Mouse (Mus musculus) myocyte (in vitro differentiated cells): ENCODE data around the gene Col6a5. TPM values are rescaled to one million over a fixed set of nuclear protein-coding genes. Genes with fewer than 3 reads are reported as not detected.

Experiments
- H3K27me3 ChIP-seq: one replicate; pipeline ENCODE4 v1.6.1; 2011; ENCODE audit not compliant: control insufficient read depth, insufficient read depth, insufficient read length
- H3K36me3 ChIP-seq: one replicate; pipeline ENCODE4 v1.6.1; 2011; ENCODE audit not compliant: control insufficient read depth, insufficient read depth
- H3K4me2 ChIP-seq: one replicate; pipeline ENCODE4 v1.6.1; 2011; ENCODE audit warnings: low read depth, control low read depth
- H3K4me3 ChIP-seq: one replicate; pipeline ENCODE4 v1.5.1; 2011; ENCODE audit warnings: mild to moderate bottlenecking, control low read depth, moderate library complexity
- H3K79me2 ChIP-seq: one replicate; pipeline ENCODE4 v1.6.1; 2011; ENCODE audit not compliant: control insufficient read depth, insufficient read depth
- H3ac ChIP-seq: one replicate; pipeline ENCODE4 v1.6.1; 2011; ENCODE audit not compliant: control insufficient read depth, insufficient read length
- CEBPB ChIP-seq: IDR thresholded peaks from 2 replicates; pipeline ENCODE4 v1.6.1; 2011; ENCODE audit warnings: mild to moderate bottlenecking, moderate library complexity; ENCODE audit not compliant: poor library complexity, insufficient read depth, severe bottlenecking
- E2F4 ChIP-seq: IDR thresholded peaks from one replicate; pipeline ENCODE4 v1.6.1; 2011; ENCODE audit warnings: mild to moderate bottlenecking, control low read depth, moderate library complexity; ENCODE audit not compliant: insufficient read depth
- MAX ChIP-seq: IDR thresholded peaks from one replicate; pipeline ENCODE4 v1.6.1; 2011; ENCODE audit warnings: low read depth, mild to moderate bottlenecking, control low read depth
- MYOD1 ChIP-seq, 3 experiments: IDR thresholded peaks; one replicate each; pipeline ENCODE4 v1.6.1; 2011; ENCODE audit warnings: control low read depth in 2 of 3, low read depth in 2 of 3, mild to moderate bottlenecking in 2 of 3, moderate library complexity in 1 of 3; ENCODE audit not compliant: insufficient read length in 2 of 3, control insufficient read depth in 1 of 3
- MYOG ChIP-seq, 3 experiments: IDR thresholded peaks; one replicate each; pipeline ENCODE4 v1.6.1; 2011; ENCODE audit warnings: control low read depth in 2 of 3, low read depth in 2 of 3, mild to moderate bottlenecking in 2 of 3; ENCODE audit not compliant: insufficient read length in 2 of 3, control insufficient read depth in 1 of 3, insufficient read depth in 1 of 3
- POLR2A ChIP-seq: IDR thresholded peaks from one replicate; pipeline ENCODE4 v1.6.1; 2011; ENCODE audit warnings: low read depth, mild to moderate bottlenecking, control low read depth, moderate library complexity; ENCODE audit not compliant: insufficient read length
- POLR2AphosphoS2 ChIP-seq: IDR thresholded peaks from one replicate; pipeline ENCODE4 v1.6.1; 2011; ENCODE audit warnings: low read depth, control low read depth; ENCODE audit not compliant: insufficient read length
- REST ChIP-seq: IDR thresholded peaks from one replicate; pipeline ENCODE4 v1.6.1; 2011; ENCODE audit warnings: mild to moderate bottlenecking, control low read depth, moderate library complexity; ENCODE audit not compliant: insufficient read depth, insufficient read length
- SRF ChIP-seq: IDR thresholded peaks from one replicate; pipeline ENCODE4 v1.6.1; 2011; ENCODE audit warnings: low read depth; ENCODE audit not compliant: control insufficient read depth, insufficient read length
- TCF12 ChIP-seq: IDR thresholded peaks from one replicate; pipeline ENCODE4 v1.6.1; 2011; ENCODE audit warnings: mild to moderate bottlenecking, control low read depth; ENCODE audit not compliant: poor library complexity, insufficient read depth, severe bottlenecking
- TCF3 ChIP-seq: IDR thresholded peaks from one replicate; pipeline ENCODE4 v1.6.1; 2011; ENCODE audit warnings: low read depth, control low read depth; ENCODE audit not compliant: insufficient read length
- USF1 ChIP-seq: IDR thresholded peaks from one replicate; pipeline ENCODE4 v1.6.1; 2011; ENCODE audit warnings: low read depth, mild to moderate bottlenecking, control low read depth, moderate library complexity
- polyA plus RNA-seq: library from polyadenylated mRNA; unstranded; fragments of >200 nt; fragmentation: generic; extraction: Trizol; gene quantifications from one replicate; pipeline ENCODE4 v1.2.1, GENCODE M21; 2012; ENCODE audit warnings: missing spikeins

Col6a5 gene
- polyA plus RNA-seq, 1 experiment, result not detected

DNA sequence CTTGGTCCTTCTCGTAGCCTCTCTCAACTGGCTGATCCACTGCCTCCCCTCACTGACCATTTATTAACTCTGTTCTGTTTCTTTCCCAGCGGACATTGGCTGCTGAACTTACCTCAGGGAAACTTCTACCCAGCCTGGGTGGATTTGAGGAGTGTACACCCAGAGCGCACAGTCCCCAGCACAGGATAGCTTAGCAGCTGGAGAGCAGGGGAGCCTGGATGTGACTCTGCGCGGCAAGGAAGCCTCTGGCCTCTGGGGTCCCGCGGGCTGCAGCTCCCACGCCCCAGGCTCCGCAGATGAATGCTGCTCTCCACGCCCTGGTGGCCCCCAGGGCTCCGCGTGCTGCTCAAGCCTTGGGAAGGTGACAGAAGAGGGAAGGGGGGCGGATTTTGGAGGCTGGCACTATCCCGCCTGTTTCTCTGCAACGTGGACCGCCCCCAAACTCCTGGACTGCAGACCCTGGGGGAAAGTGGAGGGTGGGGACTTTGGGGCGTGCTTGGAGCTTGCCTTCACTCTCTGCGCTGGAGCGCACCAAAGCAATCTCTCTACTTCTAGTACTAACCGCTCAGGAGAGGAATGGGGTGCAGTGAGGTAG is 132.6 kb downstream of the Col6a5 start, which contains the start of gene Col6a6:
Col6a6 (minus strand) TSS at position 370 of the 595 bp plus-strand sequence.
- no peaks in the 10 kb centered on the region for H3K27me3 ChIP-seq
- H3K36me3 ChIP-seq, result no peaks in the 10 kb centered on the region
- no peak within 1 kb of the TSS for H3K4me3 ChIP-seq
- TF ChIP-seq MAX (no peak), POLR2A (no peak), TCF12 (no peak), MYOD1 (IDR thresholded peaks at IDR 0.05; ENCODE audit: control insufficient read depth in 1 of 3, insufficient read length in 2 of 3, low read depth in 2 of 3) (no peak), TCF3 (no peak), REST (no peak), USF1 (no peak), MYOG (IDR thresholded peaks at IDR 0.05; ENCODE audit: control insufficient read depth in 1 of 3, insufficient read depth in 1 of 3, insufficient read length in 2 of 3, low read depth in 2 of 3) (no peak), POLR2AphosphoS2 (no peak), E2F4 (no peak), CEBPB (no peak), SRF (no peak)
- H3ac ChIP-seq, result no peak within 1 kb of the TSS
- H3K4me2 ChIP-seq, result no peak within 1 kb of the TSS
- H3K79me2 ChIP-seq, result no peaks in the 10 kb centered on the region

DNA sequence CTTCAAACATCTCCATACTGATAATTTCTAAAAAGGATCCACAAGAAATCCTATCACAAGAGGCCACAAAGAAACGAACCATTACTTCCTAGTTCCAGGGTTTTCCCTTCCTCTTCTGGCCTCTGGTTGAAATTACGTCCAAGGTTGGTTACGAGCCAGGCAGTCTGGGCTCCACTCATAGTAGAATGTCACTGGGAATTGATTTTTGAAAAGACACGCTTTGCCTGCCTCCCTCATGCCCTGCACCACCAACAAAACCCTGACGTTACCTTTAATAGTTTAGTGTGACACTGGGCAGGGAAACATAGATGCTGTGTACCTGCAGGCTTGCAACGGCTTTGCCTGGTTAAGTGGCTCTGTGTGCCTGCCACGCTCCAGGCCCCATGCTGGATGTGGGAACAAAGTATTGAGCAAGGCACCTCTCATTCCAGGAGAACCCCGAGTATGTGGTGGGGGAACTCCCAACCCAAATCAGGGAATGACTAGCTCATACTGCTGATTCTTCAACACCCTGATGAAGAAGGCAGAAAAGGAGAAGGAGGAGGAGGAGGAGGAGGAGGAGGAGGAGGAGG is 133.3 kb downstream of the Col6a5 start:
- H3K79me2 ChIP-seq, result no peaks in the 10 kb centered on the region
- TF ChIP-seq POLR2AphosphoS2, result no peak
- TF ChIP-seq POLR2A, result no peak
- no peak for TF ChIP-seq USF1
- TF ChIP-seq TCF12, result no peak
- TF ChIP-seq MYOD1 (IDR thresholded peaks at IDR 0.05; ENCODE audit: control insufficient read depth in 1 of 3, insufficient read length in 2 of 3, low read depth in 2 of 3), result no peak
- no peak for TF ChIP-seq CEBPB
- no peak for TF ChIP-seq E2F4
- no peak for TF ChIP-seq MAX
- TF ChIP-seq SRF, result no peak
- TF ChIP-seq REST, result no peak
- no peak for TF ChIP-seq MYOG (IDR thresholded peaks at IDR 0.05; ENCODE audit: control insufficient read depth in 1 of 3, insufficient read depth in 1 of 3, insufficient read length in 2 of 3, low read depth in 2 of 3)
- TF ChIP-seq TCF3, result no peak
- H3K4me2 ChIP-seq, result no peak overlapping the region
- H3K4me3 ChIP-seq, result no peak overlapping the region
- H3ac ChIP-seq, result no peak overlapping the region
- no peaks in the 10 kb centered on the region for H3K36me3 ChIP-seq
- H3K27me3 ChIP-seq, result no peaks in the 10 kb centered on the region

DNA sequence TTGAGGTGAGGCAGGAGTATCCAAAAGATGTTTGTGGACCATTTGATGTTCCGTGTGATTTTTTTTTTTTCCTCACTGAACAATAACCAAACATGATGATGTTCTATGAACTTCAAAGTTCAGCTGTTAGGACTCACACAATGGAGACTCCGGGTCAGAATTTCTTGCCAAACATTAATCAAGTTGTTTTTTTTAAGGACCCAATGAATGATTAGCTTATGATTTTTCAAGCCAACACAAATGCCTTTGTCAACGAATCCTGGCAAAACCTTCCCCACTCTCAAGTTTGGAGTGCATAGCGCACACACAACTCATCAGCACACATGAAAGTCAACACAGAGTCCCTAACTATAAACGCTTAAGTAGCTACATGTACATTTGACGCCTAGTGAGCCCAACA is 139.7 kb downstream of the Col6a5 start:
- Histone ChIP-seq H3K79me2 (no peaks in the 10 kb centered on the region), H3K36me3 (no peaks in the 10 kb centered on the region), H3K4me2 (no peak overlapping the region), H3K4me3 (no peak overlapping the region), H3K27me3 (no peaks in the 10 kb centered on the region), H3ac (no peak overlapping the region)
- TF ChIP-seq TCF12 (no peak), CEBPB (no peak), POLR2AphosphoS2 (no peak), POLR2A (no peak), SRF (no peak), MAX (no peak), E2F4 (no peak)

DNA sequence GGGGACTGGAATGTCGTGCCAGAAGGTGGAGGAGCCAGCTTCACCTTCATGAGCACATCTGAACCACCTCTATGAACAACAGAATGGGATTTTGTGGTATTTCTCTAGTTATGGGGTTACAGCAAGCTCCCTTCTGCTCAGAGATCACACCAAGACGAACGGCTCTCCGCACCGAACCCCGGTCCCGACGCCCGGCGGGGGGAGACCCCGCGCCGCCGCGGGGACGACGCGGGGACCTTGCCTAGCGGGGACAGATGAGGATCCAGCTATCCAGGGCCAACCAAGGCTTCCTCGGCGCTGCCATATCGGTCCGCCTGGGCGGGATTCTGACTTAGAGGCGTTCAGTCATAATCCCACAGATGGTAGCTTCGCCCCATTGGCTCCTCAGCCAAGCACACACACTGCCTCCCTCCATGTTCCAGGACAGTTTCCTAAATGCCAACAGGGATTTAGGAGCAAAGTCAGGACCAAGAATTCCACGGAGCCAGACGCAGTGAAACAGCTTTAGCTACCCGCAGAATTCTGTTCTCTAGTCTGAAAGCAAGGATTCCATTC is 141.2 kb downstream of the Col6a5 start:
- H3K36me3 ChIP-seq, result no peaks in the 10 kb centered on the region
- no peaks in the 10 kb centered on the region for H3K79me2 ChIP-seq
- H3K4me3 ChIP-seq, result no peak overlapping the region
- H3K27me3 ChIP-seq, result no peaks in the 10 kb centered on the region
- H3K4me2 ChIP-seq, result no peak overlapping the region
- H3ac ChIP-seq, result no peak overlapping the region
- TF ChIP-seq TCF3, result no peak
- TF ChIP-seq MYOG (IDR thresholded peaks at IDR 0.05; ENCODE audit: control insufficient read depth in 1 of 3, insufficient read depth in 1 of 3, insufficient read length in 2 of 3, low read depth in 2 of 3), result no peak
- no peak for TF ChIP-seq POLR2A

DNA sequence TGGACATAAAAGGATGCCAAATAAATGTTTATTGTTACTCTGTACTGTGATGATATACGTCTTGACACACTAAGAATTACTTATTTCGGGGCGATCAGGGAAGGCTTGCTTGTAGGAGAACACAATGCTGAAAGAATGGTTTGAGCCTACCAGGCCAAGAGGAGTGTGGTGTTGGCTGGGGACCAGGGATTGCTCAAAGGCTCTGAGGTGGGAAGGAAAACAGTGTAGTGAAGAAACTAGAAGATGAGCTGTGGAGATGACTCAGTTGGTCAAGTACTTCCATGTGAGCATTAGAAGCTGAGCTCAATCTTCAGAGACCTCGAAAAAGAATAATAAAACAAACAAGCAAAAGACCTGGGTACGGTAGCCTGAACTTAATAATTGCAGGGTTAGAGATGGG is 146.0 kb downstream of the Col6a5 start:
- TF ChIP-seq TCF12, result no peak
- TF ChIP-seq MYOD1 (IDR thresholded peaks at IDR 0.05; ENCODE audit: control insufficient read depth in 1 of 3, insufficient read length in 2 of 3, low read depth in 2 of 3), result no peak
- TF ChIP-seq MAX, result no peak
- no peak for TF ChIP-seq SRF
- no peak for TF ChIP-seq TCF3
- no peaks in the 10 kb centered on the region for H3K36me3 ChIP-seq
- H3ac ChIP-seq, result no peak overlapping the region
- no peak overlapping the region for H3K4me3 ChIP-seq
- no peaks in the 10 kb centered on the region for H3K27me3 ChIP-seq
- no peaks in the 10 kb centered on the region for H3K79me2 ChIP-seq
- H3K4me2 ChIP-seq, result no peak overlapping the region
